Mouse (Mus musculus) subcutaneous adipose tissue, adult 2 months (tissue): Measurements from ENCODE around the gene Sco2. TPM values are rescaled to one million over a fixed set of nuclear protein-coding genes. Genes with fewer than 3 reads are reported as not detected.

Source experiments
- polyA plus RNA-seq: library from polyadenylated mRNA; depleted of rRNA; stranded (reverse); fragments of >200 nt; gene quantifications from 2 replicates; pipeline ENCODE4 v1.2.3, GENCODE M21; 2012; ENCODE audit warnings: low replicate concordance; rRNA removed

The Sco2 gene
- 31.0 and 49.1 TPM in 2 replicates for polyA plus RNA-seq

DNA sequence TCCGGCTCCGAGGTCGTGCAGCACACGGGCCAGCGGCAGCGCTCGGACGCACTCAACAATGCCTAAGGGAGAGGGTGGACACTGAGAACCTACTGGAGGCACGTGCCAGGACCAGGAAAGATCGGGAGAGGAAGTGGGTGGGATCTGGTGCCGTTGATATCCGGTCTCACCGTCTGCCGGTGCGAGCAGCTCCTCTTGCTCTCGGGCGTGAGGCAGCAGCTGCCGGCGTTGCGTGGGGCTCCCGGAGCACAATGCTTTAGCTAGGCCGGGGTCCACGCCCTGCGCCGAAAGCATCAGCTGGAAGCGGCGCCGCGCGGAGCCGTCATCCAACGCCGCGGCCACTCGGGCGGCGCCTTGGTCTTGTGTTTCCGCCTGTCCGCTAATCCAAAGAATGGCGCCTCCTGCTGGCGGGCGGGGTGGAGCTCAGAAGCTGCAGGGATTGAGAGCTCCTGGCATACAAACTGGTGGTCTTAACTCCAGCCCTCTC lies at the start of gene Sco2:
TSS of gene Sco2 (minus strand) at position 85 of the 487 bp plus-strand sequence.

DNA sequence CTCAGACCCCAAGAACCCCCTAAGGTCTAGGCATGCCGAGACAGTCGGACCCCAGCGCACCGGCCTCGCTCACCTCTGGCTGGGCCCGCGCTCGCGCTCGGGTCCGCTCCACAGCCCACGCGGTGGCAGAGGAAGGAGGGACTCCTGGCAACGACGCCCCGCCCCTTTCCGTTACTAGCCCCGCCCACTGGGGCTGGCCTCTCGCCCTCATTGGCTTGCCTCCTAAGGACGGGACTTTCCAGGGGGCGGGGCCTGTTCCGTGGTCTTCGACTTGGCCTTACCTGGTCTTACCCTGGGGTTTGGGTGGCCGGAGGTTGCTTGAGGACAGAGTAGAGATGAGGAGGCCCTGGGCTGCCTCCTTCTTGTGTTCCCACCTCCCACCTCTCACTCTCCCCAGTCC lies 36.5 kb upstream of the Sco2 start, which contains the start of gene Syce3:
TSS of gene Syce3 (minus strand) at position 386 of the 400 bp plus-strand sequence.

DNA sequence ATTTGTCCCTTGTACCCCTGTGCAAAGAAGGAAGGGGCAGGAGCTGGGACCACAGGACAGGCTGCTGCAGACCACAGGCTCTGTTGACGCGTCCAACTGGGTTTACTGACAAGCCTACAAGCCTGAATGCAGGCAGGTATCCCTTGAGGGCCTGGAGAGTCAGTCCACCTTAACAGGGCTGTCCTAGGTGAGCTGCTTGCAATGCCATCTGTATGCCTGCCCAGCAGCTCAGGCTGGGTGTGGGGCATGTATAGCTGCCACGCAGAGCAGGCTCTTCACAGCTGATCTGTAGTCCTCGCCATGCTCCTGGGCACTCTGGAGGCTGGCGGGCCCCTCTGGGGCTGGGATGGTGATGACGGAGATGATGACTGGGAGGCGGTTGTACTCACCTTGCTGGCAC lies 11.0 kb upstream of the Sco2 start, which contains the start of gene Klhdc7b:
TSS of gene Klhdc7b (plus strand) at position 301 of the 400 bp plus-strand sequence.

DNA sequence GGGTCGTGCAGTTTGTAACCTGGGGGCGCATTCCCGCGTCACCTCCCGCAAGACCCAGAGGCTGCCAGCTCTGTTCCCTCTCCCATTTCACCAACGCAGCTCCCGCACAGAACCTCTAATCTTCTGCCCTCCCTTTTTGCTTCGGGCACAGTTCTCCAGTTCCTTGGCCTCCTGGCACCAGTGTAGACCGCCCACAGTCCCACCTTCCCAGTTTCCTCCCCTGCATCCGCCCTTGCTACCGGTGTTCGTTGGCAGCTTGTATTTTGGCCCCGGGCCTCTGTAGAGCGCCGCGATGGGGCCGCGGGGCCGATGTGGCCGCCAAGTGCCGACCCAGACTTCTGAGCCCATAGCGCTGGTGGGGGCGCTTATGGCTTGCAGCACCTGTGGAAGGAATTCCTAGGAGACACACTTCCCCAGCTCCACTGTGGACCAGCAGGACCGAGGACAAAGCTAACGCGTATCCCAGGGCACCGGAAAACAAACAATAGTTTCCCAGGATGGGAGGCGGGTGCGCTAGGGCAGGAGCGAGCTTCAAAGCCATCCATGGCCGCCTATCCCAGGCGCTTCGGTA lies 5.3 kb upstream of the Sco2 start, which contains the start of gene Odf3b:
TSS of gene Odf3b (minus strand) at position 452 of the 571 bp plus-strand sequence.

DNA sequence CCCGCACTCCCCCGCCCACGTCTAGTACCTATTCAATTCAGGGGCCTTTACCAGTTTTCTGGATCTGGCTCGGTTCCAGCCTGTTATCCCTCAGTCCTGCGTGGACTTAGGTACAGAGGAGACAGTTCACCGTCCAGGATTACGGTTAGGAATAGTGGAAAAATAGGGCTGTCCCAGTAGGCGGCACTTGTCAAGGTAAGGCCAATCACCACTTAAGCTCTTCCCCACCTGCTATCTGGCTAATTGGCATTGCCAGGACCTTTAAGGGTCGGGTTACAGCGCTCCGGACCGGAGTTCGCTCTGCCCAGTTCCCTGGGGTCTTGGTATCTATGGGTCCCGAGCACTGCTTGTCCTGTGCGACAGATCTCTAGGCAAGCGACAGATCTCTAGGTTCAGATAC lies 3.3 kb upstream of the Sco2 start, which contains the start of gene Tymp:
TSS of gene Tymp (minus strand) at position 83 of the 400 bp plus-strand sequence.

DNA sequence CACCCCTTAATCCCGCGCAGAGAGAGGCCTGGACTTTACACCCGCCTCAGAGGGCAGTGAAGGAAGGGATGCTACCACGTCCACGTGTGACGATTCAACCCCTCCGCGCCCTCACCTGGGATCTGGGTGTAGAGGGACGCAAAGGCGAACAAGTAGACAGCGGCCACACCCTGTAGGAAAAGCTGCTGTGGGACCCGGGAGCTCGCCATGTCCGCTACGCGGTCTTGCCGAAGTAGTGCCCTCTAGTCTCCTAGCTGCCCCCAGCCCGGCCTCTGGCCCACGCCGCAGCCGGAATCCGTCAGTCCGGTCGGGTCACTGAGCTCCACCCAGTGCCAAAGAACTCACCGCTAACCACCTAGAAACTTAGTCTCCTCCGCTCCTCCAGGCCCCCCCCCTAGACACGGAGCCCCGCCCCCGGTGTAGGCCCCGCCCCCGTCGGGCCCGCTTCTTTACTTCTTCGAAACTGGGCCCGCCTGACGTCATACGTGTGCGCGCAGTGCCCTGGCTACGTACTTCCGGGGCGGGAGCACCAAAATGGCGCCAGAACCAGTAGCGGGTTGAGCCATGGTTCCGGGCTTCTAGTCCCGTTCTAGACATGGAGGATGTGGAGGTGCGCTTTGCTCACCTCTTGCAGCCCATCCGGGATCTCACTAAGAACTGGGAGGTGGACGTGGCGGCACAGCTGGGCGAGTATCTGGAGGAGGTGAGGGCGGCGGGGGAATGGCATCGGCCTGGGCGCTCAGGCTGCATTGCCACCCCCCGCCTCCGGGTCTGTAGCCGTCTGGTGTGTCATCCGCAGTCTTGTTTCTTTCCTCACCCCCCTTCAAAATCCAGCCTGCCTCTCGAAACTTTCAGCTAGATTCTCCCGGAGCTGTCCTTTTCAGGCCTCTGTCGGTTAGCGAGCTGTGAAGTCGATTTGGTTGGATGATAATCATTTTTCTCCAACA lies 18.1 kb downstream of the Sco2 start, which contains the start of the genes Lmf2 and Ncaph2:
TSS of gene Lmf2 (minus strand) at position 419 of the 947 bp plus-strand sequence.
TSS of gene Ncaph2 (plus strand) at position 479 of the 947 bp plus-strand sequence.

DNA sequence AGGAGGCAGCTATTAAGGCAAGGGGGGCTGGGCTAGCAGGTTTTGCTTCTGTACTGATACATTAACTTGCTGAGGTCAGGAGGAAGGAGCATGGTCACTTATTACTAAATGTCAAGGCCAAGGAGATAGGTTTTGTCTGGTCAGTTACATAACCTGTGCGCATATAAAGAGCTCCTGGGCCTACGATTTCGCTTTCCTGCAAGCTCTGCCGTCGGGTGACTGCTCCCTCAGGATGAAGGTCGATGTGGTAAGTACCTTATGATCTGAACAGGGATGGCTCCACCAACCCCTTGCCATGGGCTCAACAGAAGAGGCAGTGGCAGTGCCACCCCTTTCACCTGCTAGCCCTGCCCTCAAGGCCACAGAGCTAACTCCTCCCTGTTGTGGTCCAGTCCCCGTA lies 39.4 kb downstream of the Sco2 start, which contains the start of gene Miox:
TSS of gene Miox (plus strand) at position 128 of the 400 bp plus-strand sequence.

DNA sequence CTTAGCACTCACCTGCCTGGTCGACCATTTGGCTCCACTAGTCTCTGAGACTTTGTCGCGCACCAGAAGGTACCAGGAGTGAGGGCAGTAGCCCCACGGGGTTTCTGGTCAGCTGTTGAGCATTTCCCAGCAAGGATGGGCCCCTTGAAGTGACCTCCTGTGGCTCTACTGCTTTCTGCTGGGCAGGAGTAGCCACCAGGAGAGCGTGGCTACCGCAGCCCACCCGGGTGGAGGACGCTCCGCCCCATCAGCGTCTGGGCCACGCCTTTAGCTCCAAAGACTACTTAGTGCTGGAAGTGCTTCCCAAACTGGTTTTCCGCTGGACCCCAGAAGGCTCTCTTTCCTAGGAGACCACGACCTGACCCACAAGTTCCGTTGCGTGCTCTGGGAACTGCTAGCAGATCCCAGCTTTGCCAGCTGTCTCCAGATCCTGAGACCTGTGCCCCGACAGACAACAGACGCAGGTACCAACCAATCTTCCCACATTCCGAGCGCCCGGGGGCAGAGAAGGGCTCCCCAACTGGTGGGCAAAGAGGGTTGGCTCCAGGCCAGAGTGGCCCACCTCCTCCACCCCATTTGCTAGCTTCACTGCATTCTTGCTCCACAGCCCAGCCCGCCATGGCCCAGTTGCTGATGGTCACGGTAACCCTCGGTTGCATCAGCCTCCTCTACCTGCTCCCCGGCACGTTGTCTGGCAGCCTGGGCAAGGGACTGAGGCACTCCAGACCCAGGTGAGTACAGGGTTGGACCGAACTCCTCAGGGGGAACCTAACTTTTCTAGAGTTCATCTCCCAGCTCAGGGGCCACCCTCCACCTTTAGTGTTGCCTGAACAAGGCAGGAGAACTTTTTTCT lies 50.8 kb downstream of the Sco2 start, which contains the start of gene Adm2:
TSS of gene Adm2 (plus strand) at position 51 of the 853 bp plus-strand sequence.

Other genes starting within 250 kb of the Sco2 start
- gene Hdac10, start 245.1 kb downstream of the Sco2 start, polyA plus RNA-seq: 41.7 and 54.8 TPM in 2 replicates
- 18.6 and 31.5 TPM in 2 replicates for gene Mapk12, start 233.1 kb downstream of the Sco2 start, polyA plus RNA-seq
- 11.1 and 14.2 TPM in 2 replicates for gene Mapk11, start 224.2 kb downstream of the Sco2 start, polyA plus RNA-seq
- gene Plxnb2, start 193.1 kb downstream of the Sco2 start, polyA plus RNA-seq: 65.4 and 208 TPM in 2 replicates
- 12.7 and 21.1 TPM in 2 replicates for gene Dennd6b, start 177.3 kb downstream of the Sco2 start, polyA plus RNA-seq
- gene Ppp6r2, start 162.3 kb downstream of the Sco2 start, polyA plus RNA-seq: 60.4 and 149 TPM in 2 replicates
- 169 and 209 TPM in 2 replicates for gene Sbf1, start 58.5 kb downstream of the Sco2 start, polyA plus RNA-seq
- 0.18 TPM in 1 of 2 replicates, not detected in the other for gene Adm2, start 51.1 kb downstream of the Sco2 start, polyA plus RNA-seq
- not detected in 2 replicates for gene Miox, start 39.4 kb downstream of the Sco2 start, polyA plus RNA-seq
- 49.7 and 68.9 TPM in 2 replicates for gene Lmf2, start 18.2 kb downstream of the Sco2 start, polyA plus RNA-seq
- 111 and 131 TPM in 2 replicates for gene Ncaph2, start 18.1 kb downstream of the Sco2 start, polyA plus RNA-seq
- gene Tymp, start 3.2 kb upstream of the Sco2 start, polyA plus RNA-seq: 2.2 and 2.5 TPM in 2 replicates
- gene Odf3b, start 5.4 kb upstream of the Sco2 start, polyA plus RNA-seq: 3.5 and 8.1 TPM in 2 replicates
- gene Klhdc7b, start 11.1 kb upstream of the Sco2 start, polyA plus RNA-seq: not detected in 2 replicates
- gene Syce3, start 36.7 kb upstream of the Sco2 start, polyA plus RNA-seq: not detected in 2 replicates
- 23.9 and 81.0 TPM in 2 replicates for gene Cpt1b, start 52.0 kb upstream of the Sco2 start, polyA plus RNA-seq
- gene C730034F03Rik, start 55.7 kb upstream of the Sco2 start, polyA plus RNA-seq: 1.1 and 1.2 TPM in 2 replicates
- 0.53 TPM in 1 of 2 replicates, not detected in the other for gene Gm44502, start 55.9 kb upstream of the Sco2 start, polyA plus RNA-seq
- gene Chkb, start 56.1 kb upstream of the Sco2 start, polyA plus RNA-seq: 74.5 and 84.9 TPM in 2 replicates
- gene Mapk8ip2, start 80.1 kb upstream of the Sco2 start, polyA plus RNA-seq: 0.03 and 0.73 TPM in 2 replicates
- 58.6 and 80.0 TPM in 2 replicates for gene Arsa, start 103.6 kb upstream of the Sco2 start, polyA plus RNA-seq
- 28.8 and 64.8 TPM in 2 replicates for gene Shank3, start 125.8 kb upstream of the Sco2 start, polyA plus RNA-seq
- gene Acr, start 194.5 kb upstream of the Sco2 start, polyA plus RNA-seq: 1.2 and 3.3 TPM in 2 replicates
- gene Rabl2, start 218.1 kb upstream of the Sco2 start, polyA plus RNA-seq: 14.5 and 25.5 TPM in 2 replicates